Mouse (Mus musculus) liver, embryonic 15.5 days (tissue): ENCODE measurements at regions not wholly inside any gene's neighbourhood (a gene's known extent, or its start where the extent isn't known, plus 50 kb on each side); places are given as distances from the start of the nearest gene placed in this dataset.

Experiments
- ATAC-seq: fragments of 200-750 bp; cut with Nextera tagmentation; 2 replicates; pipeline ENCODE4 v1.8.0; 2017; ENCODE audit warnings: moderate number of reproducible peaks, mild to moderate bottlenecking, moderate library complexity; ENCODE audit not compliant: insufficient read depth
- H3K27ac ChIP-seq: fragments of 300-500 bp; sonication (generic); replicated peaks from 2 replicates; pipeline ENCODE4 v1.5.1; 2015; ENCODE audit warnings: mild to moderate bottlenecking, inconsistent platforms
- H3K27me3 ChIP-seq: fragments of 300-500 bp; sonication (generic); 2 replicates; pipeline ENCODE4 v1.6.1; 2015; ENCODE audit warnings: mild to moderate bottlenecking, inconsistent platforms
- H3K36me3 ChIP-seq: fragments of 300-500 bp; sonication (generic); replicated peaks from 2 replicates; pipeline ENCODE4 v1.6.1; 2015; ENCODE audit warnings: moderate library complexity, mild to moderate bottlenecking, inconsistent platforms
- H3K4me1 ChIP-seq: fragments of 300-500 bp; sonication (generic); replicated peaks from 2 replicates; pipeline ENCODE4 v1.6.1; 2015; ENCODE audit warnings: inconsistent platforms
- H3K4me2 ChIP-seq: fragments of 300-500 bp; sonication (generic); 2 replicates; pipeline ENCODE4 v1.6.1; 2015; ENCODE audit warnings: moderate library complexity, mild to moderate bottlenecking, inconsistent platforms
- H3K4me3 ChIP-seq: fragments of 300-500 bp; sonication (generic); replicated peaks from 2 replicates; pipeline ENCODE4 v1.5.1; 2015; ENCODE audit warnings: mild to moderate bottlenecking, inconsistent platforms
- H3K9ac ChIP-seq: fragments of 300-500 bp; sonication (generic); 2 replicates; pipeline ENCODE4 v1.6.1; 2015; ENCODE audit warnings: moderate library complexity, mild to moderate bottlenecking, inconsistent platforms
- H3K9me3 ChIP-seq: fragments of 300-500 bp; sonication (generic); replicated peaks from 2 replicates; pipeline ENCODE4 v1.6.1; 2016; ENCODE audit warnings: inconsistent platforms
- WGBS: fragments of 180-500 bp; shearing (Covaris S2); methylation state at CpG from one replicate; pipeline ENCODE4 v1.1.7; 2015; ENCODE audit warnings: mixed read lengths; ENCODE audit not compliant: insufficient replicate concordance; 5-methylcytosine and 5-hydroxymethylcytosine counted together

DNA sequence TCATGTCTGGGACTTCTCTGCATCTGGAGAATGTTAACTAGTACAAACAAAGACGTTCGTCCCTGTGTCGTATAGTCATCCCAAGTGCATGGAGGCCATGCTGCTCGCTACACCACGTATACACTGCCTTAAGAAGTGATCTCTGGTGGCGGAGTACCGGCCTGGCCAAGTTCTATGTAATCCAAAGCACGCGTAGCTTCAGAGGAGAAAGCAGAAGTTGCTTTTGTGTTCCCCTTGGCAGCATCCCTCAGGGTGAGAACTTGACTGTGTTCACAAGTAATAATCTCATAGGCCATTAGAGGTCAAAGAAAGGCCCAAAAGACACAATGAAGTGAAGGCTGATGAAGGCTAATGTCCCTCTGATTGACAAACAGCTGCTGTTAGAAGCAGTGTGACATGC, 221.7 kb upstream of the Nr4a3 start:
- Histone ChIP-seq H3K27ac (no peak overlapping the region), H3K36me3 (no peaks in the 10 kb centered on the region), H3K27me3 (no peaks in the 10 kb centered on the region), H3K4me2 (no peak overlapping the region), H3K9ac (no peak overlapping the region), H3K4me3 (no peak overlapping the region), H3K9me3 (no peaks in the 10 kb centered on the region), H3K4me1 (no peaks in the 10 kb centered on the region)
- 72% methylated on average over 9 of the region's 9 CpGs for WGBS
- ATAC-seq, result no peak

GRCm38 (mm10) chr4:47824083-47824482, 220.9 kb upstream of the Nr4a3 start:
- H3K27ac ChIP-seq, result no peak overlapping the region
- no peaks in the 10 kb centered on the region for H3K27me3 ChIP-seq
- WGBS, result 74% methylated on average over 15 of the region's 15 CpGs
- no peaks in the 10 kb centered on the region for H3K9me3 ChIP-seq
- no peak for ATAC-seq
- no peaks in the 10 kb centered on the region for H3K4me1 ChIP-seq
- H3K4me3 ChIP-seq, result no peak overlapping the region
- H3K9ac ChIP-seq, result no peak overlapping the region
- no peaks in the 10 kb centered on the region for H3K36me3 ChIP-seq
- H3K4me2 ChIP-seq, result no peak overlapping the region

DNA sequence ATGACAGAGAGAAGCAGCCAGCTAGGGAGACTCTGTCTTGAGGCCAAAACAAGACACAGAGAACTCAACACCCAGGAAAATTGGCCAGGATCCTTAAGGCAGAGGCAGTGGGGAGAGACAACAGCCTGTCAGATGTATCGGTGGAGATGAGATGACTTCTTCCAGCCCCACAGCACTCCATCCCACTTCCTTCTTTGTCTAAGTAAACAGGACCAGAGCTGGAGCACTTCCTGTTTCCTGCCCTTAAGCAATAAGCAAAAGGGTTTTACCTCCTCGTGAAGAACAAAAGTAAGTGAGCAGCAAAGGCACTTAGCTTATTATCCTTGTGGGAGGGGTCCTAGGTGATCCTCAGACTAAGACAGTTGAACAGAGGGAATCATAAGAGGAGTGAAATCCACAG, 212.0 kb upstream of the Nr4a3 start:
- H3K4me2 ChIP-seq, result no peak overlapping the region
- WGBS, result 17% methylated on average over 2 of the region's 2 CpGs
- H3K4me3 ChIP-seq, result no peak overlapping the region

DNA sequence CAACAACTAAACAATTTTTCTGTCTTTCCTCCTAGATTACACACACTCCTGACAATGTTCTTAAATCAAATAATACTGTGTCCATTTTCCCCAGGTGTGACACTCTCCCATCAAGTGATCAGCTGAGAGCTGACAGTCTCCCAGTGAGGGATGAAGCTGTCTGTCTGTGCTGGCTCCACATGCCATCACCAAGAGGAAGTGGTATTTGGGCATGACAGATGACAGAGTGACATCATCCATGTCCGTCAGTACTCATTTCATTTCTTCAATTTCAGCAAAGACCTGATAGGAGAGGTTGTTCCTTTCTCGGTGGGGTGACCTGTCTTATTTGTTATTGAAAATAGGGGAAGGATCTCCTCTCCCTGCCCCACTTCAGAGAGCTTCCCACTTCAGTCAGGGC, 206.5 kb upstream of the Nr4a3 start:
- WGBS, result 28% methylated on average over 2 of the region's 2 CpGs
- H3K36me3 ChIP-seq, result no peaks in the 10 kb centered on the region
- no peaks in the 10 kb centered on the region for H3K4me1 ChIP-seq
- no peaks in the 10 kb centered on the region for H3K9me3 ChIP-seq
- H3K27ac ChIP-seq, result no peak overlapping the region
- H3K27me3 ChIP-seq, result no peaks in the 10 kb centered on the region
- no peak overlapping the region for H3K9ac ChIP-seq
- H3K4me3 ChIP-seq, result no peak overlapping the region
- ATAC-seq, result no peak
- no peak overlapping the region for H3K4me2 ChIP-seq

More for the DNA sequence above, 212.0 kb upstream of the Nr4a3 start:
- Histone ChIP-seq H3K27me3 (no peaks in the 10 kb centered on the region), H3K36me3 (no peaks in the 10 kb centered on the region), H3K9ac (no peak overlapping the region), H3K9me3 (no peaks in the 10 kb centered on the region), H3K27ac (no peak overlapping the region), H3K4me1 (no peaks in the 10 kb centered on the region)
- ATAC-seq, result no peak

DNA sequence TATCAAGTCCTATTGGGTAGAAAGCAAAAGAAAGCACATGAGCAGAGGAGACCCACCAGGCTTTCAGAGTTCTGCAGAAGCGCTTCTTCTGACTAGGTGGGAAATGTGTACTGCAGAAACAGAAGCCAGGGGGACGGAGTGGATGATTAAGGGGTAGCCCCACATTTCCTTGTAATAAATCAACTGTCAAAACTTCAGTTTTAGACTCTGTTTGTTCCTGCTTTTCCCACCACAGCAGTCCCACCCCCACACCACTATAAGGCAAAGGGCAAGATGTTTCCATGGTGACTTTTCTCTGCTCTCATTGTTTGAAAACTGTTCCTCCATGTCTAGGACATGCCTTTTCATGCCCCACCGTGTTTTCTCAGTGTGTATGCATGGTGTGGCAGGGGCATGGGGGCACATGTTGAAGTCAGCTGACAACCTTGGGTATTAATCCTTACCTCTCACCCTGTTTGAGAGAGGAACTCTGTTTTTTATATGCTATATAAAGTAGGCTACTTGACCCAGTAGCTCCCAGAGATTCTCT, 202.8 kb upstream of the Nr4a3 start:
- Histone ChIP-seq H3K9ac (no peak overlapping the region), H3K4me3 (no peak overlapping the region), H3K27me3 (no peaks in the 10 kb centered on the region), H3K27ac (no peak overlapping the region), H3K4me1 (no peaks in the 10 kb centered on the region), H3K9me3 (no peaks in the 10 kb centered on the region), H3K4me2 (no peak overlapping the region), H3K36me3 (no peaks in the 10 kb centered on the region)
- no peak for ATAC-seq
- 23% methylated on average over 3 of the region's 3 CpGs for WGBS

DNA sequence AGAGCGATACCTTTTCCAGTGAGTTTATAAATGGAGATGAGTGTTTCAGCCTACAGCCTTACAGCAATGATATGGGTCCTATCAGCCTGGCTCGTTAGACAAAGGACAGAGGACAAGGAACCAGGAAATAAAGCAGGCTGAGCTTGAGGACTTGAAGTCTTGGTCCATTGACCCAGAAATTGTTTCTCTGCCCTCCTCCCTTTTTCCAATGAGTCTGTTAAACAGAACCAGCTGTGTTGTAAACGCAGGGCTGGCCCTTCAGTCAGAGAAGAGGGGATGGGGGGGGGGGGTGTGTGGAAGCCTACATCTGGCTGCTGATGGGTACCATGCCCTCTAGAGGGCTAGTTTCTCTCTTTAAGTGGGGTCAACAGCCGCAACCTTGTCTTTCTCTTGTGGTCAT, 199.7 kb upstream of the Nr4a3 start:
- ATAC-seq, result no peak
- no peaks in the 10 kb centered on the region for H3K36me3 ChIP-seq
- no peaks in the 10 kb centered on the region for H3K4me1 ChIP-seq
- H3K4me3 ChIP-seq, result no peak overlapping the region
- H3K27ac ChIP-seq, result no peak overlapping the region
- H3K4me2 ChIP-seq, result no peak overlapping the region
- no peaks in the 10 kb centered on the region for H3K9me3 ChIP-seq
- H3K9ac ChIP-seq, result no peak overlapping the region
- no peaks in the 10 kb centered on the region for H3K27me3 ChIP-seq
- WGBS, result 57% methylated on average over 4 of the region's 4 CpGs

GRCm38 (mm10) chr4:47846389-47847318, 198.3 kb upstream of the Nr4a3 start:
- H3K27me3 ChIP-seq, result no peaks in the 10 kb centered on the region
- ATAC-seq, result no peak
- H3K27ac ChIP-seq, result no peak overlapping the region
- 53% methylated on average over 12 of the region's 12 CpGs for WGBS
- H3K4me3 ChIP-seq, result no peak overlapping the region
- H3K4me2 ChIP-seq, result no peak overlapping the region
- no peaks in the 10 kb centered on the region for H3K36me3 ChIP-seq
- H3K9ac ChIP-seq, result no peak overlapping the region
- no peaks in the 10 kb centered on the region for H3K9me3 ChIP-seq
- no peaks in the 10 kb centered on the region for H3K4me1 ChIP-seq

- Histone ChIP-seq H3K4me2 (no peak overlapping the region), H3K9ac (no peak overlapping the region), H3K36me3 (no peaks in the 10 kb centered on the region), H3K9me3 (no peaks in the 10 kb centered on the region), H3K27ac (no peak overlapping the region), H3K27me3 (no peaks in the 10 kb centered on the region), H3K4me1 (no peaks in the 10 kb centered on the region), H3K4me3 (no peak overlapping the region)
- ATAC-seq, result no peak
- 24% methylated on average over 6 of the region's 6 CpGs for WGBS
These were observed 183.8 kb upstream of the Nr4a3 start for GRCm38 (mm10) chr4:47861151-47861550.

GRCm38 (mm10) chr4:47870010-47870637, 174.8 kb upstream of the Nr4a3 start:
- no peak for ATAC-seq
- Histone ChIP-seq H3K27ac (no peak overlapping the region), H3K27me3 (no peaks in the 10 kb centered on the region), H3K36me3 (no peaks in the 10 kb centered on the region), H3K9me3 (no peaks in the 10 kb centered on the region), H3K4me1 (no peaks in the 10 kb centered on the region), H3K4me2 (no peak overlapping the region), H3K4me3 (no peak overlapping the region), H3K9ac (no peak overlapping the region)
- WGBS, result 69% methylated on average over 7 of the region's 7 CpGs

DNA sequence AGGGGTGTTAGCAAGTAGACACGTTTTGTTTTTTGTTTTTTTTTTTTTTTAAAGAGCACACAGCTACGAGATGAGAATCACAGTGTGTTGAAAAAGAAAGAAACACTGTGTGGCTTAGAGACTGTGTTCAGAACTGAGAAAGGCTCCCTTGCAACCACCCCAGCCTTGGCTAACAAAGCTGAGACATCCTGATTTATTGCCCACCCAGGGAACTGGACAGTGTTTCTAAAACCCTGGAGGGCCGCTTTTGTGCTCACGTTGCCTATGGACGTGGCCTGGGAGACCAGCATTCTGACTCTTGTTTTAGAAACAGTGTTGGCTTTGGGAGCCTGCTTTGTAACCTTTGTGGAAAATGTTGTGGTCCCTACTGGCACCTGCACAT, 174.3 kb upstream of the Nr4a3 start:
- no peaks in the 10 kb centered on the region for H3K36me3 ChIP-seq
- H3K4me2 ChIP-seq, result no peak overlapping the region
- no peak for ATAC-seq
- H3K9me3 ChIP-seq, result no peaks in the 10 kb centered on the region
- WGBS, result 56% methylated on average over 5 of the region's 5 CpGs
- no peak overlapping the region for H3K4me3 ChIP-seq
- H3K27ac ChIP-seq, result no peak overlapping the region
- no peaks in the 10 kb centered on the region for H3K4me1 ChIP-seq
- H3K27me3 ChIP-seq, result no peaks in the 10 kb centered on the region
- H3K9ac ChIP-seq, result no peak overlapping the region

GRCm38 (mm10) chr4:47881560-47881959, 163.4 kb upstream of the Nr4a3 start:
- no peak overlapping the region for H3K9ac ChIP-seq
- no peaks in the 10 kb centered on the region for H3K9me3 ChIP-seq
- no peaks in the 10 kb centered on the region for H3K36me3 ChIP-seq
- no peaks in the 10 kb centered on the region for H3K4me1 ChIP-seq
- H3K27me3 ChIP-seq, result no peaks in the 10 kb centered on the region
- no peak overlapping the region for H3K4me2 ChIP-seq
- no peak for ATAC-seq
- H3K27ac ChIP-seq, result no peak overlapping the region
- WGBS, result 50% methylated on average over 9 of the region's 9 CpGs
- H3K4me3 ChIP-seq, result no peak overlapping the region
